Mouse (Mus musculus) embryonic facial prominence, embryonic 12.5 days (tissue): ENCODE measurements around the gene Cep128. TPM values are rescaled to one million over a fixed set of nuclear protein-coding genes. Genes with fewer than 3 reads are reported as not detected.

ENCODE experiments used
- ATAC-seq: fragments of 200-750 bp; cut with Nextera tagmentation; 2 replicates; pipeline ENCODE4 v1.8.0; 2017; ENCODE audit not compliant: insufficient number of reproducible peaks, insufficient read depth, low FRiP score, low TSS enrichment
- H3K27ac ChIP-seq: fragments of 300-500 bp; sonication (generic); 2 replicates; pipeline ENCODE4 v1.5.1; 2016; ENCODE audit warnings: mild to moderate bottlenecking
- H3K27me3 ChIP-seq: fragments of 300-500 bp; sonication (generic); 2 replicates; pipeline ENCODE4 v1.6.1; 2016; ENCODE audit warnings: mild to moderate bottlenecking, moderate library complexity
- H3K36me3 ChIP-seq: fragments of 300-500 bp; sonication (generic); 2 replicates; pipeline ENCODE4 v1.6.1; 2016; ENCODE audit warnings: mild to moderate bottlenecking
- H3K4me1 ChIP-seq: fragments of 300-500 bp; sonication (generic); 2 replicates; pipeline ENCODE4 v1.6.1; 2016
- H3K4me2 ChIP-seq: fragments of 300-500 bp; sonication (generic); replicated peaks from 2 replicates; pipeline ENCODE4 v1.6.1; 2016; ENCODE audit warnings: mild to moderate bottlenecking, moderate library complexity
- H3K4me3 ChIP-seq: fragments of 300-500 bp; sonication (generic); 2 replicates; pipeline ENCODE4 v1.5.1; 2016; ENCODE audit warnings: mild to moderate bottlenecking
- H3K9ac ChIP-seq: fragments of 300-500 bp; sonication (generic); 2 replicates; pipeline ENCODE4 v1.6.1; 2016; ENCODE audit warnings: mild to moderate bottlenecking, moderate library complexity
- H3K9me3 ChIP-seq: fragments of 300-500 bp; sonication (generic); 2 replicates; pipeline ENCODE4 v1.6.1; 2016; ENCODE audit warnings: mild to moderate bottlenecking, moderate library complexity
- WGBS: fragments of 180-500 bp; shearing (Covaris S2); methylation state at CpG from one replicate; pipeline ENCODE4 v1.1.7; 2016; 5-methylcytosine and 5-hydroxymethylcytosine counted together
- polyA plus RNA-seq: library from polyadenylated mRNA; unstranded; fragments of >200 nt; fragmentation: Nextera tagmentation; extraction: Ambion mirVana; gene quantifications from 2 replicates; pipeline ENCODE4 v1.2.1, GENCODE M21; 2016

The Cep128 gene
- 8.8 and 9.3 TPM in 2 replicates for polyA plus RNA-seq

- Histone ChIP-seq H3K4me3 (peak within 1 kb of the TSS; percentile 59), H3K27ac (no peak within 1 kb of the TSS), H3K27me3 (no peaks in the 10 kb centered on the region), H3K36me3 (no peaks in the 10 kb centered on the region), H3K9me3 (no peaks in the 10 kb centered on the region), H3K4me2 (peak within 1 kb of the TSS; percentile 92), H3K4me1 (peaks cover 4% of the 10 kb centered on the region; the same call in 1 of the 2 replicates), H3K9ac (peak within 1 kb of the TSS; percentile 58)
- ATAC-seq, result peak; percentile 100
- 1% methylated on average over 27 of the region's 27 CpGs for WGBS
Measured at GRCm38 (mm10) chr12:91384281-91385017, at the start of gene Cep128, which contains the start of gene Tshr. Cep128 (minus strand) TSS chr12:91384409. Tshr (plus strand) TSS chr12:91384563.

DNA sequence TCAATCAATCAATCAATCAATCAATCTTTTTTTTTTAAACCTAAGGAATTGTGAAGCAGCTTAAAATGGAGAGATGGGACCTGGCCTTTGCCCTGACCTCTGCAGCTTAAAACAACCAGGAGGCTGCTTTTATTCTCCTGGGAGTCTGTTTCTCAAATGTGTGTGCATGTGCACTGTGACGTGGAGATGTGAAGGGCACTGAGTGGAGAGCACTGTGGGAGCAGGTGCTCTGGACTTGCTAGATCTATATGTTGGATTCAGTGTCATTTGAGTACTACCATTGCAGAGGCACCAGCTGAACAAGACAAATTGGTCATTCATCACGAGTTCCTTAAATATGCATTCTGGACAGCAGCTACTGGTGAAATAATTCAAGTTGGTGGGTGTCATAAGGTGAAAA lies 42.9 kb upstream of the Cep128 start:
- H3K4me2 ChIP-seq, result no peak overlapping the region
- no peak for ATAC-seq
- no peak overlapping the region for H3K9ac ChIP-seq
- no peaks in the 10 kb centered on the region for H3K4me1 ChIP-seq
- no peaks in the 10 kb centered on the region for H3K27me3 ChIP-seq
- no peaks in the 10 kb centered on the region for H3K9me3 ChIP-seq
- no peaks in the 10 kb centered on the region for H3K36me3 ChIP-seq
- no peak overlapping the region for H3K4me3 ChIP-seq
- 55% methylated on average over 2 of the region's 2 CpGs for WGBS
- H3K27ac ChIP-seq, result no peak overlapping the region

DNA sequence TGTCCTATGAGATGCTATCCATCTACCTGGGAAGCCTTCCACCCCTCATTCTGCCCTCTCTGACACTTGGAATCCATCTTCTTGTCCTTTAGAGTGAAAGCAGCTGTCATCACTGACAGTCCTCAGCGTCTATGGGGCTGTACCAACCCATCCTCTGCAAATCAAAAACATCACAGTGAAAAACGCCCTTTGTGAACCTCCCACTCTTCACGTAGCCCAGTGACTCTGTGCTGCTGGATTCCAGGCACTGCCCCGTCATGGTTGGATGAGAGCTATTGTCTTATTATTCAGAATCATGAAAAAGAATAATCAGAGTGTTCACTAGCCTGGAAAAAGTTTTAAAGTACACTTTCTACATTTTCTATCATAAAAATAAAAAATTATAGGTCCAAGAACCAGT lies 42.3 kb upstream of the Cep128 start:
- WGBS, result 32% methylated on average over 4 of the region's 4 CpGs
- Histone ChIP-seq H3K4me3 (no peak overlapping the region), H3K27me3 (no peaks in the 10 kb centered on the region), H3K4me2 (no peak overlapping the region), H3K4me1 (no peaks in the 10 kb centered on the region), H3K9ac (no peak overlapping the region), H3K36me3 (no peaks in the 10 kb centered on the region), H3K27ac (no peak overlapping the region), H3K9me3 (no peaks in the 10 kb centered on the region)
- ATAC-seq, result no peak

GRCm38 (mm10) chr12:91423125-91423820 lies 39.1 kb upstream of the Cep128 start:
- no peak for ATAC-seq
- 75% methylated on average over 11 of the region's 11 CpGs for WGBS
- no peak overlapping the region for H3K27ac ChIP-seq
- H3K27me3 ChIP-seq, result no peaks in the 10 kb centered on the region
- H3K4me3 ChIP-seq, result no peak overlapping the region
- H3K4me2 ChIP-seq, result no peak overlapping the region
- H3K4me1 ChIP-seq, result no peaks in the 10 kb centered on the region
- H3K9ac ChIP-seq, result no peak overlapping the region
- no peaks in the 10 kb centered on the region for H3K9me3 ChIP-seq
- H3K36me3 ChIP-seq, result no peaks in the 10 kb centered on the region

DNA sequence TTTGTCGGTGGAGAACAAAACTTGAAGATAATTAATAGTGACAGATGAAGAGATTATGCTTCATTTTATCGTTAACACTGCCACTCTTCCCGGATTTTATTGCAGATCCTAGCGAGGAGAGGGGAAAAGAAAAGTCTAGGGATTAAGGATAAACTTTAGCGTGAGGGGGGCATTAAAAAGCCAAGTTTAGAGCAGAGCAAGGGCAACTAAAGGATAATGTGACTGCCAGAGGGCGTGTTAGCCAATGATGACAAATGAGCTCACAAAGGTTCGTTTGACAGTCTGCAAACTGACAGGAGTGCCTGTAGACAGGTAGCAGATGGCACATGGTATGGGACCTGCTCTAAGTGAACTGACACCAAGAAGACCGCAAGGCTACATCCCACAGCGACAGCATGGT lies 37.1 kb upstream of the Cep128 start:
- Histone ChIP-seq H3K9ac (no peak overlapping the region), H3K4me2 (no peak overlapping the region), H3K4me1 (no peaks in the 10 kb centered on the region), H3K36me3 (no peaks in the 10 kb centered on the region), H3K27me3 (no peaks in the 10 kb centered on the region), H3K27ac (no peak overlapping the region), H3K9me3 (no peaks in the 10 kb centered on the region), H3K4me3 (no peak overlapping the region)
- no peak for ATAC-seq
- WGBS, result 34% methylated on average over 9 of the region's 9 CpGs

- Histone ChIP-seq H3K9me3 (no peaks in the 10 kb centered on the region), H3K27ac (no peak overlapping the region), H3K36me3 (no peaks in the 10 kb centered on the region), H3K4me1 (no peaks in the 10 kb centered on the region), H3K9ac (no peak overlapping the region), H3K27me3 (no peaks in the 10 kb centered on the region), H3K4me2 (no peak overlapping the region), H3K4me3 (no peak overlapping the region)
- 46% methylated on average over 7 of the region's 7 CpGs for WGBS
- ATAC-seq, result no peak
Measured at GRCm38 (mm10) chr12:91418791-91419190, 34.6 kb upstream of the Cep128 start.

- Histone ChIP-seq H3K4me1 (no peaks in the 10 kb centered on the region), H3K27me3 (no peaks in the 10 kb centered on the region), H3K9me3 (no peaks in the 10 kb centered on the region), H3K4me3 (no peak overlapping the region), H3K36me3 (no peaks in the 10 kb centered on the region), H3K9ac (no peak overlapping the region), H3K4me2 (no peak overlapping the region), H3K27ac (no peak overlapping the region)
- no peak for ATAC-seq
- 91% methylated on average over 7 of the region's 7 CpGs for WGBS
Measured at GRCm38 (mm10) chr12:91416828-91417227, 32.6 kb upstream of the Cep128 start.

DNA sequence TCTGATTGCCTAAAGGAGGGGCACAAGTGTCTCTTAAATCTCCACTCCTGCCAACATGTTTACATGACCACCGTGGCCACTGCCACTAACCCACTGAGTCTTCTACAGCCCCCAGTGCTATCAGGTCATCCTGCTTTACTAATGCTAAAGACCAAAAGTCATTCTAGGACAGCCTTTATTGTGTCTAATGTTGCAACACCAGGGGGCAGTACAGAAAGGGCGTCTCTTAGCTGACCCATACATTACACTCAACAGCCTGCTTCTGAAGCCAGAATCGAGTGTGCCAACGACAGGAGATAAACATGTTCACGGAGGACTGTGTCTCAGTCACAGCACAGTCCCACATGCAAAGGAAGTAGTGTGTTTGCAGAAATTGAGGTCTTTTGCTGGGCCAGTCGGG lies 30.9 kb upstream of the Cep128 start:
- Histone ChIP-seq H3K27me3 (no peaks in the 10 kb centered on the region), H3K4me1 (no peaks in the 10 kb centered on the region), H3K9me3 (no peaks in the 10 kb centered on the region; the same call in 1 of the 2 replicates), H3K36me3 (no peaks in the 10 kb centered on the region), H3K27ac (no peak overlapping the region), H3K4me2 (no peak overlapping the region), H3K9ac (no peak overlapping the region), H3K4me3 (no peak overlapping the region)
- WGBS, result 78% methylated on average over 6 of the region's 6 CpGs
- ATAC-seq, result no peak

DNA sequence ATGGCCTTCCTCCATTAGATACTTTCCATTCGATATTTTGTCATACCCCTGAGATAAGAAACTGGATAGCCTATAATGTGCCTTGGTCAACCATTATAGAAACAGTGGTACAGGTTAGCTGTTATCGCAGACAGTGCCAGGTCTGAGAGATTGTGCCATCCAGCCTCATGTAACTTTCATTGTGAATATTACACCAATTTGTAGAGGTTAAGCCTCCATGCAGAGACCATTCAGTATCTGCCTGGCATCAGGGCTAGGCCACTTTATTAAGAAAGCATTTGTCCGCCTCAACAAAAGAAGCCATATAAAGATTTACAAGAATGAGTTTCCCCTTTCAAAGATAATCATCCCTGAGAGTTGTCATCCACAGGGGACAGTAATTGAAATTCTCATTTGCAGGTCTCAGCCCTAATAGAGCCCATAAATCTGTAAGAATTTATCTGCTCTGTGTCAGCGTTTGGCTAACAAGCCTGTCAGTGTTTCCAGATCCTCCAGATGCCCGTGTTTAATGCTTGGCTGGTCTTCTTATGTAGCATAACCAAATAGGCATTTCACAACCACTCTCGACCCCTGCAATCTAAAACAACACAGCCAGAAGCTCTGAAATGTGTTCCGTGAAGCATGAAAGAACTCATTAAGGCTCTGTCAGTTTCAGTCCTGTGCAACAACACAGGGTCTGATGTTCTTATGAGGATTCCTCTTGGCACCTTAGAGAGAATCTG lies 28.4 kb upstream of the Cep128 start:
- no peaks in the 10 kb centered on the region for H3K4me1 ChIP-seq

GRCm38 (mm10) chr12:91410306-91410705 lies 26.1 kb upstream of the Cep128 start:
- no peaks in the 10 kb centered on the region for H3K27me3 ChIP-seq
- no peaks in the 10 kb centered on the region for H3K36me3 ChIP-seq
- ATAC-seq, result no peak
- H3K27ac ChIP-seq, result no peak overlapping the region
- no peaks in the 10 kb centered on the region for H3K4me1 ChIP-seq
- H3K4me2 ChIP-seq, result no peak overlapping the region
- H3K4me3 ChIP-seq, result no peak overlapping the region
- no peak overlapping the region for H3K9ac ChIP-seq
- H3K9me3 ChIP-seq, result no peaks in the 10 kb centered on the region; the same call in 1 of the 2 replicates
- 81% methylated on average over 4 of the region's 4 CpGs for WGBS

More for the DNA sequence above, 28.4 kb upstream of the Cep128 start:
- Histone ChIP-seq H3K27me3 (no peaks in the 10 kb centered on the region), H3K4me2 (no peak overlapping the region), H3K36me3 (no peaks in the 10 kb centered on the region), H3K4me3 (no peak overlapping the region), H3K27ac (no peak overlapping the region), H3K9me3 (no peaks in the 10 kb centered on the region; the same call in 1 of the 2 replicates), H3K9ac (no peak overlapping the region)
- 46% methylated on average over 7 of the region's 7 CpGs for whole genome bisulfite sequencing
- ATAC-seq, result 0 out of 2 replicates have a peak, but pooled peaks have one; percentile 41

DNA sequence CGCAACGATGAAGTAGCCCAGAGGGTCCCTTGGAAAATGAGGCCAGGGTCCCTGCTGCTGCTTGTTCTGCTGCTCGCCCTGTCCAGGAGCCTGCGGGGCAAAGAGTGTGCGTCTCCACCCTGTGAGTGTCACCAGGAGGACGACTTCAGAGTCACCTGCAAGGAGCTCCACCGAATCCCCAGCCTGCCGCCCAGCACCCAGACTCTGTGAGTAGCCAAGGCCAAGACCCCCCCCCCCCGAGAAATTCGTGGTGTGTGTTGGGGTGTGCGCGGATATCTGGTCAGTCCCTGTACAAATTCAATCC lies 16.8 kb upstream of the Cep128 start:
- no peak; the same call in 1 of the 2 replicates for ATAC-seq
- peak overlapping the region; percentile 48 for H3K9ac ChIP-seq
- peaks cover 22% of the 10 kb centered on the region for H3K27me3 ChIP-seq
- H3K4me2 ChIP-seq, result peak overlapping the region; percentile 84
- H3K27ac ChIP-seq, result no peak overlapping the region
- 5% methylated on average over 12 of the region's 12 CpGs for WGBS
- H3K9me3 ChIP-seq, result no peaks in the 10 kb centered on the region
- H3K4me1 ChIP-seq, result 0 out of 2 replicates have a peak, but pooled peaks cover 3% of the 10 kb centered on the region
- peak overlapping the region; percentile 47 for H3K4me3 ChIP-seq
- H3K36me3 ChIP-seq, result no peaks in the 10 kb centered on the region
